Mouse (Mus musculus) heart, adult 2 months (tissue): ENCODE measurements at regions not wholly inside any gene's neighbourhood (a gene's known extent, or its start where the extent isn't known, plus 50 kb on each side); places are given as distances from the start of the nearest gene placed in this dataset.

ENCODE experiments used
- DNase-seq, 2 experiments: peaks; one replicate each; pipeline ENCODE4 v3.0.0; 2021
- H3K27ac ChIP-seq: fragments of 200-600 bp; 2 replicates; pipeline ENCODE4 v1.8.1; 2022
- H3K27me3 ChIP-seq: fragments of 200-500 bp; 2 replicates; pipeline ENCODE4 v1.6.1; 2012; ENCODE audit warnings: mild to moderate bottlenecking, low read length, inconsistent platforms, mixed read lengths; ENCODE audit not compliant: control insufficient read depth, insufficient read depth
- H3K36me3 ChIP-seq: fragments of 200-500 bp; 2 replicates; pipeline ENCODE4 v1.6.1; 2012; ENCODE audit warnings: low read length, inconsistent platforms; ENCODE audit not compliant: control insufficient read depth, insufficient read depth
- H3K4me1 ChIP-seq: fragments of 200-500 bp; 2 replicates; pipeline ENCODE4 v1.6.1; 2011; ENCODE audit warnings: low read length; ENCODE audit not compliant: control insufficient read depth, insufficient read depth
- H3K4me3 ChIP-seq: fragments of 200-600 bp; 2 replicates; pipeline ENCODE4 v1.8.1; 2022
- H3K79me2 ChIP-seq: fragments of 200-500 bp; replicated peaks from 2 replicates; pipeline ENCODE4 v1.6.1; 2012; ENCODE audit warnings: mild to moderate bottlenecking, inconsistent platforms, low read length, moderate library complexity, mixed read lengths; ENCODE audit not compliant: control insufficient read depth, insufficient read depth
- H3K9ac ChIP-seq: fragments of 200-500 bp; 2 replicates; pipeline ENCODE4 v1.6.1; 2012; ENCODE audit warnings: low read depth, mild to moderate bottlenecking, control low read depth, inconsistent platforms, low read length, mixed read lengths
- CTCF ChIP-seq: fragments of 200-600 bp; IDR thresholded peaks from 2 replicates; pipeline ENCODE4 v1.8.1; 2022; ENCODE audit warnings: antibody characterized with exemption, mild to moderate bottlenecking, moderate library complexity
- EP300 ChIP-seq: fragments of 200-500 bp; IDR thresholded peaks from 2 replicates; pipeline ENCODE4 v1.6.1; 2011; ENCODE audit warnings: low read depth, low read length, control low read depth; ENCODE audit not compliant: insufficient read depth
- POLR2A ChIP-seq: fragments of 200-500 bp; IDR thresholded peaks from 2 replicates; pipeline ENCODE4 v1.6.1; 2011; ENCODE audit warnings: mild to moderate bottlenecking, low read depth, low read length, control low read depth; ENCODE audit not compliant: insufficient read depth
- WGBS: fragments of 180-500 bp; shearing (Covaris S2); methylation state at CpG from one replicate; pipeline ENCODE4 v1.1.7; 2018; 5-methylcytosine and 5-hydroxymethylcytosine counted together
- intact Hi-C: fragments of 180-260 bp; cut with DNase I; formaldehyde crosslinking; loops from one replicate; pipeline ENCODE4 v1.15.1; 2025

- 53% methylated on average over 4 of the region's 4 CpGs for WGBS
- no peak overlapping the region for H3K4me3 ChIP-seq
- H3K27me3 ChIP-seq: no peaks in the 10 kb centered on the region
- H3K4me1 ChIP-seq: no peaks in the 10 kb centered on the region
- TF ChIP-seq POLR2A (no peak), CTCF (no peak), EP300 (no peak)
- H3K36me3 ChIP-seq: no peaks in the 10 kb centered on the region
- no peak overlapping the region for H3K9ac ChIP-seq
- intact Hi-C loops: no loop called here
- DNase-seq: no peak
- H3K27ac ChIP-seq: no peak overlapping the region
- no peaks in the 10 kb centered on the region for H3K79me2 ChIP-seq
Measured at GRCm38 (mm10) chr15:52156779-52157178, 1727.9 kb upstream of the Gm7489 start.

GRCm38 (mm10) chr15:52160181-52161088 lies 1724.3 kb upstream of the Gm7489 start:
- intact Hi-C loops: loop anchor here (1.0 kb wide), 1 partner anchor 249 kb away; no protein-coding TSS in a partner anchor
- WGBS: 19% methylated on average over 18 of the region's 18 CpGs

GRCm38 (mm10) chr15:52161089-52161442 lies 1723.6 kb upstream of the Gm7489 start:
- 19% methylated on average over 3 of the region's 3 CpGs for WGBS
- TF ChIP-seq EP300: no peak
- TF ChIP-seq POLR2A: no peak
- TF ChIP-seq CTCF: no peak
- Histone ChIP-seq H3K27ac (no peak overlapping the region), H3K4me3 (no peak overlapping the region), H3K9ac (no peak overlapping the region), H3K79me2 (no peaks in the 10 kb centered on the region), H3K4me1 (no peaks in the 10 kb centered on the region), H3K27me3 (no peaks in the 10 kb centered on the region), H3K36me3 (no peaks in the 10 kb centered on the region)
- DNase-seq: no peak
- intact Hi-C loops: no loop called here

More at GRCm38 (mm10) chr15:52160181-52161088, 1724.3 kb upstream of the Gm7489 start:
- no peak overlapping the region for H3K27ac ChIP-seq
- no peak overlapping the region for H3K4me3 ChIP-seq
- no peaks in the 10 kb centered on the region for H3K4me1 ChIP-seq
- H3K36me3 ChIP-seq: no peaks in the 10 kb centered on the region
- peak; percentile 47 to 74 for DNase-seq
- TF ChIP-seq EP300 (0 out of 2 replicates have a peak, but pooled peaks have one; percentile 45), POLR2A (no peak), CTCF (peak; percentile 91)
- no peaks in the 10 kb centered on the region for H3K79me2 ChIP-seq
- no peaks in the 10 kb centered on the region for H3K27me3 ChIP-seq
- H3K9ac ChIP-seq: no peak overlapping the region

- TF ChIP-seq CTCF: no peak
- no peak for DNase-seq
- no peaks in the 10 kb centered on the region for H3K79me2 ChIP-seq
- H3K4me3 ChIP-seq: no peak overlapping the region
- no peaks in the 10 kb centered on the region for H3K27me3 ChIP-seq
- no peak overlapping the region for H3K27ac ChIP-seq
- H3K9ac ChIP-seq: no peak overlapping the region
- no peaks in the 10 kb centered on the region for H3K36me3 ChIP-seq
- no peaks in the 10 kb centered on the region for H3K4me1 ChIP-seq
- intact Hi-C loops: no loop called here
- 45% methylated on average over 19 of the region's 19 CpGs for WGBS
Measured at GRCm38 (mm10) chr15:52161568-52162316, 1723.0 kb upstream of the Gm7489 start.

GRCm38 (mm10) chr15:52166144-52166543 lies 1718.6 kb upstream of the Gm7489 start:
- no peak for DNase-seq
- no peaks in the 10 kb centered on the region for H3K27me3 ChIP-seq
- no peak overlapping the region for H3K9ac ChIP-seq
- TF ChIP-seq POLR2A: no peak
- TF ChIP-seq CTCF: no peak
- no peak for TF ChIP-seq EP300
- 62% methylated on average over 4 of the region's 4 CpGs for WGBS
- intact Hi-C loops: no loop called here
- no peak overlapping the region for H3K27ac ChIP-seq
- no peaks in the 10 kb centered on the region for H3K79me2 ChIP-seq
- H3K4me3 ChIP-seq: no peak overlapping the region
- no peaks in the 10 kb centered on the region for H3K4me1 ChIP-seq
- H3K36me3 ChIP-seq: no peaks in the 10 kb centered on the region

- H3K36me3 ChIP-seq: no peaks in the 10 kb centered on the region
- H3K4me3 ChIP-seq: no peak overlapping the region
- no peak for TF ChIP-seq CTCF
- no peak for TF ChIP-seq POLR2A
- no peak for TF ChIP-seq EP300
- no peak for DNase-seq
- no peak overlapping the region for H3K27ac ChIP-seq
- H3K27me3 ChIP-seq: no peaks in the 10 kb centered on the region
- no peak overlapping the region for H3K9ac ChIP-seq
- 56% methylated on average over 10 of the region's 10 CpGs for WGBS
- no peaks in the 10 kb centered on the region for H3K4me1 ChIP-seq
- H3K79me2 ChIP-seq: no peaks in the 10 kb centered on the region
- intact Hi-C loops: no loop called here
Measured at GRCm38 (mm10) chr15:52166595-52167443, 1717.9 kb upstream of the Gm7489 start.
